Mouse (Mus musculus) CH12.LX (cell line): ENCODE results near the gene Ficd.

Experiments used
- CHD1 ChIP-seq: IDR thresholded peaks from 2 replicates; pipeline ENCODE4 v1.6.1; 2012; ENCODE audit warnings: low read depth, low read length, improper control_type of control experiment, inconsistent platforms
- CTCF ChIP-seq, 2 experiments: IDR thresholded peaks in 1 of 2; conservative IDR thresholded peaks in 1 of 2; 2 replicates each; pipeline ENCODE4 v1.5.1; 2011 to 2012; ENCODE audit warnings: low read depth in 2 of 2, low read length in 2 of 2, improper control_type of control experiment in 1 of 2, inconsistent platforms in 1 of 2, mild to moderate bottlenecking in 1 of 2, moderate library complexity in 1 of 2
- E2F4 ChIP-seq: IDR thresholded peaks from 2 replicates; pipeline ENCODE4 v1.6.1; 2011; ENCODE audit warnings: low read depth, low read length, improper control_type of control experiment; ENCODE audit not compliant: insufficient replicate concordance
- EP300 ChIP-seq: IDR thresholded peaks from 2 replicates; pipeline ENCODE4 v1.6.1; 2011; ENCODE audit warnings: low read length, improper control_type of control experiment
- HCFC1 ChIP-seq: IDR thresholded peaks from 2 replicates; pipeline ENCODE4 v1.6.1; 2012; ENCODE audit warnings: low read depth, mild to moderate bottlenecking, inconsistent platforms, low read length, improper control_type of control experiment
- IRF4 ChIP-seq: IDR thresholded peaks from 2 replicates; pipeline ENCODE4 v1.6.1; 2014; ENCODE audit warnings: low read depth, mild to moderate bottlenecking, inconsistent platforms, low read length, improper control_type of control experiment
- MAFK ChIP-seq: IDR thresholded peaks from 2 replicates; pipeline ENCODE4 v1.6.1; 2011; ENCODE audit warnings: low read length, improper control_type of control experiment; ENCODE audit not compliant: insufficient replicate concordance
- MAZ ChIP-seq: IDR thresholded peaks from 2 replicates; pipeline ENCODE4 v1.6.1; 2012; ENCODE audit warnings: low read depth, mild to moderate bottlenecking, inconsistent platforms, low read length, improper control_type of control experiment, moderate library complexity
- MYC ChIP-seq: IDR thresholded peaks from 2 replicates; pipeline ENCODE4 v1.6.1; 2011; ENCODE audit warnings: low read depth, mild to moderate bottlenecking, improper control_type of control experiment, low read length
- POLR2A ChIP-seq: IDR thresholded peaks from 2 replicates; pipeline ENCODE4 v1.6.1; 2011; ENCODE audit warnings: low read depth, mild to moderate bottlenecking, improper control_type of control experiment, low read length
- POLR2AphosphoS2 ChIP-seq: IDR thresholded peaks from 2 replicates; pipeline ENCODE4 v1.6.1; 2011; ENCODE audit warnings: low read depth, low read length, improper control_type of control experiment
- TBP ChIP-seq: conservative IDR thresholded peaks from 2 replicates; pipeline ENCODE4 v1.6.1; 2011; ENCODE audit warnings: low read depth, low read length, improper control_type of control experiment
- USF1 ChIP-seq: IDR thresholded peaks from 2 replicates; pipeline ENCODE4 v1.6.1; 2014; ENCODE audit warnings: low read depth, mild to moderate bottlenecking, inconsistent platforms, low read length, improper control_type of control experiment

- TF ChIP-seq USF1 (no peak), CTCF (conservative IDR thresholded peaks at IDR 0.05 in 1 of 2, IDR thresholded peaks at IDR 0.05 in 1 of 2; ENCODE audit: low read depth in 2 of 2, low read length in 2 of 2) (no peak), MAZ (no peak), POLR2A (no peak), MAFK (no peak), EP300 (no peak), MYC (no peak), HCFC1 (no peak), IRF4 (no peak), E2F4 (no peak), POLR2AphosphoS2 (no peak), TBP (no peak), CHD1 (no peak)
These were observed 33.2 kb downstream of the Ficd start for GRCm38 (mm10) chr5:113768806-113769205.
